Mouse (Mus musculus): ENCODE measurements at regions not wholly inside any gene's neighbourhood (a gene's known extent, or its start where the extent isn't known, plus 50 kb on each side); places are given as distances from the start of the nearest gene placed in this dataset.

DNA sequence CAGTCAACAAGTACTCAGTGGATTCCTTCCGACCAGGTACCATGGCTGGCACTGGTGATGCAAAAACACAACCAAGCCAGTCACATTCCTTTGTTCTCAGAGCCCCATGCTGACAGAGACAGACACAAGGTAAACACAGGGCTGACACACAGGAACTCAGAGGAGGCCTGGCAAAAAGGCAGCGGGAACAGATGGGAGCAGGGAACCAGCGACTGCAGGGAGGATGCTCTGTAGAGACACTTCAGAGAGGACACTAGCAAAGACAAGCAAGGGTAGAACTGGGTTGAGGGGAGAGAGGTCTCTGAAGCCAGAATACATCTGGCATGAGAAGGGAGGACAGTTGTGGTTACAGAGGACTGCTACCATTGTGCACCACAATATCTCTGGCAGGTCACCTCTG lies 133.6 kb downstream of the Tex36 start:
- no peak for DNase-seq

DNA sequence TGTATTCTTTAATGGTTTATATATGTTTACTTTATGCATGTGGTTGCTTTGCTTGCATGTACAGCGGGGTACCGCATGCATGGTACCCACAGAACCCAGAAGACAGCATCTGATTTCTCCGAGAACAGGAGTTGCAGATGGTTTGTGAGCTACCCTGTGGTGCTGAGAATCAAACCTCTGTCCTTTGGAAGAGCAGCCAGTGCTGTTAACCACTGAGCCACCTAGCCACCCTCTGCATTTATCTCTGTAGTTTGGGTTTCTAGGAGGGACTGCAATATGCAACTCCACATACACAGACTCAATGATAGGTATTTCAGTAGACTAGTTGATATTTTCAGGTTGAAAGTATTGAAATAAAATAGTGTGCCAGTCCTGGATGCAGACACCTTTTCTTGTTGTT lies 134.4 kb downstream of the Tex36 start:
- no peak for DNase-seq

DNA sequence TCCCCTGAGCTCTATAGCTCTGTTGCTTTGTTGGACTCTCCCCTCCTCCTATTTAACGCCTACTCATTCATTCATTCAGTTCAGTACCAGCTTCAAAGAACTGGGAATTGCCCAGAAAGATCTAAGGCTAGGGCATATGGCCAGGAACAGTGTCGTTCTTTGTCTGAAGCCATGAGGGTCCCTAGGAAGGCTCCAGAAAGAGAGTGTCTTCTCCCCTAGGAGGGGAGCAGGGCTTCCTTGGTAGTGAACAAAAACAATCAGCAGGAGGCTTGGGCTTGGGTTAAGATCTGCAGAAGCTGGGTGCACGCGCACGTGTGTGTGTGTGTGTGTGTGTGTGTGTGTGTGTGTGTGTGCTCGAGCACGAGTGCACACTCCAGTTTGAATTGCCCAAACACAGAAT lies 142.7 kb downstream of the Tex36 start:
- DNase-seq, result no peak

DNA sequence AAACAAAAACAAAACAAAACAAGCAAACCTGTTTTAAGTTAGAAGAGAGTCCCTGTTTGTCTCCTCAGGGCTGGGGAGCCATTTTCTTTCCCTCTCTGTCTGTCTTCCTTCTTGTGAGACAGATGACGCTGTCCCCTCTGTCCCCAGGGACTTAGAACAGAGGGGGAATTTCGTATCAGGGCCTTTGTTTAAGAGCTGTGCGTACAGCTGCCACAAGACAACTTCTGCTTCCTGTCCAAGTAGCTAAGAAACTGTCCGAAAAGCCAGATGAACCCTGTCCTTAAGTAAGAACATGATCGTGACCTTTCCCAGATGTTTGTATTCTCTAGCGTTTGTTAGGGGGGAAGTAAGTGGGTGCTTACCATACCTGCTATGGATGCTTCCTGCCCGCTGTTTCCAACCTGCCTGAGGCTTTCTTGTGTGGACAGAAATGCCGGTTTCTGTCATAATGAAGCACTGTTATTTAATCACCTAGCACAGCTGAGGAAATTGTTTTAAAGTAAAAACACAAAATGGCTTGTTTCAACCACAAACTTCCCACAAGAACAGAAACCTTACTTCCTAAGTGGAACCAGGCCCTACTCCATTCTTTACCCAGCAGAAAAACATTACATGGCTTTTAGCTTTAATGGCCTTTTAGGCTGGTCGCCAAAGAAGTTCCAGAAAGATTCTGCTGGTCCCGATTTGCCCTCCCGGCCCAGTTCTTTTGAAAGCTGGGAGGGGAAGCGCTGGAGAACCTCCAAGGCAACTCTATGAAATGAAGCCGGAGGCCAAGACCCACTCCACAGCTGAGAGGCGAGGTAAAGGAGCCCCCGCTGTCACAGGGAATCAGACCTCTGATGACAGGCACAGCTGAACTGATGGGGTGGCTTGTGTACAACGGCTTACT lies 144.3 kb downstream of the Tex36 start:
- no peak for DNase-seq

DNA sequence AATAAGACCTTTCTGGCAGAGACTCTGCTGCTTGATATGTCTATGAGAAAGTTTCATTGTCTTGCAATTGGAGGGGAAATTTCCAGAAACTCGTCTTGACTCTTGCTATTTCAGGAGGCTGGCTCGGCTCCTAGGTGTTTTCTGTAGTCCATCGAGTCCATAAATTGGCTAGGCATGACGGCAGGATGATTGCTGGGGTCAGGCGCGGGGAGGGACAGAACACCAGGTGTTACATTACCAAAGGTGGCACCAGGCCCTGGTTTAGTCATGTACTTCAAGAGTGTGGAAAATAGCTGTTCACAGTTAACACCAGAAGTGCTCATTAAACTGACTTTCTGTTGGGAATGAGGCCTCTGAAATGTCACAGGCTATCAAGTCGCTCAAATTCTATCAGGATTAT lies 151.7 kb downstream of the Tex36 start:
- peak; percentile 27 for DNase-seq

DNA sequence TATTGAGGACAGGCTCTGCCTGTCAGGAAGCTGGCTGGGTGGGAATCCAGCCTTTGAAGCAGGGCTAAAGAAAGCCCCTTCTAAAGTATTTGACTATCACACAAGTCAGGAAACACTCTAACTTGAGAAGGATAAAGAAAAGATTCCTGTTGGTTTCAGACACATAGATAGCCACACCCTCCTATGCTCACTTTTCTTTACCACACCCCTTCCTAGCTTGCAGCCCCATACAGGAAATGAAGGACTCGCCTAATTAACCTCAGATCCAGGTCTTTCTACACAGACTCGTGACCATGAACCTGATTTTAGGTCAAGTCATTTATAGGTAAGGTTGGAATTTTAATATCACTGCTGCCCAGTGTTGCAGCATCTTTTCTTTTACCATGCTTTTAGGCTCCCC lies 154.9 kb downstream of the Tex36 start:
- no peak for DNase-seq

DNA sequence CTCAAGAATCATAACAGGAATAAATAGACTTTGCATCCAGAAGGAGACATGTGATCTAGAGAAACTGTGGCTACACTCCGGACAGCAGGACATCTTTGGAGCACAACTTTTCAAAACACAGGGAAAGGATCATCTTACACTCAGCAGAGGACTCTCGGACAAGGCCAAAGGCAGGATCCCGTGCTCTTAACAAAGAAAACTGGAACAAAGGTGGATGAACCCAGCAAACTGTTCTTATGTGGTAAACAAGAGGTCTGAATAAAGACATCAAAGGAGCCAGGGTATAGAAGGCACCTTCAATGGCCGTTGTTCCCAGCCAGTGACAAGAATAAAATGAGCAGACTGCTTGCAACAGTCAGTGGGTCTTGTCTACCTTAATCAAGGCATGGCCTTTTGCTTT lies 160.3 kb downstream of the Tex36 start:
- DNase-seq, result no peak

DNA sequence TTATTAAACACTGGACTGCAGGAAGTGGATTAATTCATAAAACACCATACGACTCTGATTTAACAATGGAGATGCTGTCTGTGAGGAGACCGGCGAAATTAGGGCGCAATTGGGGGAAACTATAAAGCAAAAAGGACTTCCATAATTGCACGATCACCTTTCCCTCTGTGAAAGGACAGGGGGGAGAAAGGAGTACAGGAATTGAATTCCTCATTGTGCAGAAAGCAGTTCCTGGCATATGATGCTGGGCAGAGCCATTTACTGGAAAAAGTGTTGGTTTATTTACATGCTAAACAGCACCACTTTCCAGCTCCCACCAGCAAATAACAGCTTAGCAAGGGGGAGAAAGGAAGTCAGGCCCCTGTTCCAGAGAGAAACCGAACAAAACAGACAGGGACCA lies 160.8 kb downstream of the Tex36 start:
- no peak for DNase-seq

DNA sequence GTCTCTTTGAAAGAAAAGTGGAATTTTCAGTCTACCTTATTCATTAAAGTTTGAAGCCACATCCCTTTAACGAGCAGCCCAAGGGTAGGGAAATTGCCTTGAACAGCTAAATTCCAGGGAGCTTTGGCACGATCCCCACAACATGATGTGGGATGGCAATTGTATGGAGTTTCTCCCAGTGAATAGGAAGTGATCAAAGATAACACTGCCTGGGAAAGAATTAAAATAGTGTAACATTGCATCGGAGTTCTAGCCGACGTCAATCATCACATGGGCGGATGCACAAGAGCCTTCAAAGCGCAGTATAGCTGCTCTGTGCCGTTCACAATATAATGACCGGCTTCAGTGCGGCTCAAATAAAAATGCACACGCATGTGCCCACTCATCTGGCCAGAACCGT lies 161.2 kb downstream of the Tex36 start:
- DNase-seq, result no peak

DNA sequence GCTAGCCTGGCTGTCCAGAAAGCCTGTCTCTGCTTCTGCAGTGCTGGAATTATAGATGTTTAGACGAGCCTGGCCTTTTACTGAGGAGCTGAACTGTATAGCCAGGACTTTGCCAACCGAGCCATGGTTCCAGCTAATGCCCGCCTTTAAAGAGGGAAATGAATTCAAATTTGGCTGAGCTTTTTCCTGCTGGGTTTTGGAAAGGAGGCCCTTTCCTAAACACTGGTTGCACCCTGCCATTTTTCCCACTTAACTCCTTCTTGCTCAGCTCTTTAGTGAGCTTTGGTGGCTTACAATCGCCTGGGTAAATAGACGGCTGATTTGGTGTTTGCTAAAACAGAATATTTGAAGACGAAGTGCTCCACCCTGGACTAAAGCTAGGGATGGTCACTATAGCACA lies 161.9 kb downstream of the Tex36 start:
- no peak for DNase-seq

DNA sequence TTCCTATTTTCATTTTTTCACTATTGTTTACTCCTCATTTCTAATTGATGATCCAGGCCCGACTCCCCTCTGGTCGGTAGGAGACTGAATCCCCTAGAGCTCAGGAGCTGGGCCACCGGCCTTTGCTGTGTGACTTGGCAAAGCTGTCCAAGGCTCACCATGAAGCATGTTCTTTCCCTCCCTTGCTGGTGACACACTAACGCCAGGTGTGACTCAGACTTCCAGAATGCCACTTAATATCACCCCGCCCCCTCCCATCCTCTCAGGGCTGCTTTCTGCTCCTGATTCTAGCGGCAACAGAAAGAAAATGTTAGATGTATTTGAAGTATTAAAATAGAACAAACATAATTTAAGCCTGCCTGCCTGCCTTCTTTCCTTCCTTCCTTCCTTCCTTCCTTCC lies 163.3 kb downstream of the Tex36 start:
- DNase-seq, result no peak

DNA sequence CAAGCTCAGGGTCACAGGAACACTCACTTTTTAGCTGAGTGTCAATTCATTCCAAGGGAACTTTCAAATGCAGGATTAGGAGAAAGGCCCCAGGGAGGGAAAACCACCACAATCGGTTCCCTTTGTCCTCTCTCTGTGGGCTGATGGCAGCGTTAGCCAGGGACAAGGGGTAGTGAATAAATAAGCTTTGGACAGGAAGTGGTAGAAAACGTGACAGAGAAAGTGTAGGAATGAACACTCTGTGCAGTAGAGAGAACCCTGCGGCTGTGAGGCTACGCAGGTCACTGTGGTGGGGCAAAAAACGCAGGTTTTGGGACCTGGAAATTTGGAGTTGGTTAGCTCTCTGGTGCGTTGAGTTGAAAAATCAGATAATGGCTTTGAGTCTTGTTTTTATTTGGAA lies 164.1 kb downstream of the Tex36 start:
- no peak for DNase-seq

DNA sequence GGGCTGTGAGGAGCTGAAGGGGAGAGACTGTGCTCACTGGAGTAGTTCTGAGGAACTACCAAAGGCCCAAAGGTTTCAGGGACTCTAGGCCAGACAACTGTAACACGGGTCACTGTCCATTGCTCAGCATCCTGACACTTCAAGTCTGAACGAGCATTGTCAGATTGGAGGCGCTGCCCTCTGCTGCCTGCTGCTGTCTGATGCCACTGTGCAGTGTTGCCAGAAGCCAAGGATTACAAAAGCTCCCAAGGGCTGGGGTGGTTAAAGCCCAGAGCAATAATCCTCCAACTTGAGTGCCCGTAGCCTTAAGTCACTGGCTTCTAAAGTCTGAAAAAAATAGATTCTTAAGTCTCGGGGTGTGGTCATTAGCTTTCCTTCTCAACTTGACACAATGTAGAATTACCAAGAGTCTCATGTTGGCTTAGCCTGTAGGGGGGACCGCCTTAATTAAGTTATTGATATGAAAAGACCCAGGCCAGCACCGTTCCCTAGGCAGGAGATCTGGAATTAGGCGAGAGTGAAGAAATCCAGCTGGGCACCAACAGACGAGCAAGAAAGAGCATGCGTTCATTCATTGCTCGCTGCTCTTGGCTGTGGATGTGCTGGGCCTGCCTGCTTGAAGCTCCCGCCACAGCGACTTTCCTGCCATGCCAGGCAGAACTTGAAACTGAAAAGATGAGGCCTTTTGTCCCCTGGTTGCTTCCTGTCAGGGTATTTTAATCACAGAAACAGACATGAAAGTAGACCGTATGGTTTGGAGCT lies 166.2 kb downstream of the Tex36 start:
- DNase-seq, result no peak

DNA sequence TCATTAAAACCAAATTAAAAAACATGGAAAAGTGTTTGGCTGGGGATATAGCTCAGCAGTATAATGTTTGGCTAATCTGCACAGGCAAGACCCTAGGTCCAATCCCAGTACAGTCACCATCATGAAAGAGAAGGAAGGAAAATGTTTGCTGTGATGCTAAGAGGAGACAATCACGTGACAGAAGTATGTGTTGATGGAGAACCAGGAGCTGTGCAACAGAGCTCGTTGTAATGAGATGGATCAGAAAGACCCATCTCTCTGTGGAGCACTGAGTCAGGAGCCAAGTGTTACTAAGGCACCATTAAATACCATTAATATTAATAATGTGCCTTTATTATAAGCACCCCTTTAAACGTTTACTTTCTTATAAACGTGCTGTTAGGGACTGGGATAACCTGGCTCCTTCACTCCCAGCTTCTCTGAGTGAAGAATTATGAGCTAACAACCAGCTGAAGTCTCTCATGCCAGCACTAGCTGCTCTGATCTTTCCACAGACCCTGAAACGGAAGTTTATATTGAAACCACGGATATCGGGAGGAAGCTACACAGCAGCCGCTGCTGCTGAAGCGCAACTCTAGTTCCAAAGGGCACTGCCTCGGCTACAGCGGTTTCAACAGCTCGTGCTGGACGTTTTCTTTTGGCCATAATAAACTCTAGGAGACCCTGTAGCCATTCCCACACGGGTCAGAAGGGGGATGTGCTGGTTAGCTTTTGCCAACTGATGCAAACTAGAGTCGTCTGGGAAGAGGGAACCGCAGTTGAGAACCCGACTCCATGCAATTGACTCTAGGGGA lies 167.7 kb downstream of the Tex36 start:
- DNase-seq, result no peak

DNA sequence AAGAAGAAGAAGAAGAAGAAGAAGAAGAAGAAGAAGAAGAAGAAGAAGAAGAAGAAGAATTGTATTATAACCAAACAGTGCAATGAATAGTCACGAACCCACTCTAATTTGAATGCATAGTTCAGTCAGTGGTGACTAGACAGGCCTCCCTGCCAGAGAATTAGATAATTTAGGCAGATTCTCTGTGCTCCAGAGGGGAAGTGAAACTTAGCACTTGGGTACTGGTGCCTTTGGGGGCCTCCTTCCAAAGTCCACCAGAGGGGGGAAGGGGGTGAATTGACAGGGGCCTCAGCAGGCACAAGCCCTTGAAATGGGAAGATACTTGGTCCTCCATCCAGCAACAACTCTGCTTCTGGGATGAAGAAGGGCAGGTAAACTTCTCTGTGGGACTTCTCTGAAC lies 169.6 kb downstream of the Tex36 start:
- DNase-seq, result no peak

DNA sequence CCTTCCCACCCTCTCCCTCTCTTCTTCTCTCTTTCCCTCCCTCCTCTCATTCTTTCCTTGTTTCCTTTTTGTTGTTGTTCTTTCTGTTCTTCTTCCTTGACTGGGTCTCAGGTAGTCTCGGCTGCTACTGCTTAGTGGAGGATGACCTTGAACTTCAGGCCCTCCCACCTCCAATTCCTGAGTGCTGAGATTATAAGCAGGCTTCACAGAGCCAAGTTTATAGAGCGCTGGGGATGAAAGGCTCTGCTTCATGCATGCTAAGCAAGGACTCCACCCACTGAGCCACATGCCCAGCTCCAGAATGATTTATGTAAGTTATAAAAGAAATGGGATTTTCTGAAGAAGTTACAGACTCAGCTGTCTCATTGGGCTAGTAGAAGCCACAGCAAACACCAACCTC lies 199.9 kb downstream of the Tex36 start:
- DNase-seq, result no peak

DNA sequence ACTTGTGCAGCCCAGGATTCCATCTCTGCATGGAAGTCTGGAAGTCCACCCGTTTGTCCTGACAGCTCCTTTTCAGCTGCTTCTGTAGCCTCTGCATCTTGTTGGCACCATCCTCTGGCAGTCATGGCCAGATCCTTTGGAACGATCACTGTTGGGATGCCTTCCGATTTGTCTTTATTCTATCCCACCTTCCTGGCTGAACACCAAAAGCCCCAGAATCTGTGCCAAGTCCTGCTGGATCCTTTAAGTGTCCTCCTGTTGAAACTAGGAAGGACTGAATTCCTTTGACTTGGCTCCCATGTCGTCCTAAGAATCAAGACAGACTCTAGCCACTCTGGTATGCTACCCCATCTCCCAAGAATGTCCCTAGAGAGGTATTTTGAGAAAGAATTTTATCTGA lies 201.3 kb downstream of the Tex36 start:
- DNase-seq, result no peak

DNA sequence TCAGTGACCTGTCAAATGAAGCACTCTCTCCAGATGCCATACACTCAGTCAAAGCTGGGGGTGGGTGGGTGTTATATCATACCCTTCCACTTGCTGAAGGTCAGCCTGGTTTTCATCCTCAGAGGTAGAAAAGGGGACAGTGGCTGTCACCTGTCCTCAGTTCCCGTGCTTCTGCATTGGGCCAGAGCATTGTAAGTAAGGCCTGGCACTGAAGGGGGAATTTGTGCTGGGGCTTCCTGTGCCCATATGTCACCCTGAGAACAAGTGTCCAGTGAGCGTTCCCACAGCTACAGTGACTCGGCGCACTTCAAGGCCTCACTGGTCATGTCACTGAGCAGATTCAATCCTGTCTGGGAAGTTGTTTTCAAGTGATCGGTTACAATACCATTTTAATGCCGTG lies 213.2 kb downstream of the Tex36 start:
- no peak for DNase-seq

DNA sequence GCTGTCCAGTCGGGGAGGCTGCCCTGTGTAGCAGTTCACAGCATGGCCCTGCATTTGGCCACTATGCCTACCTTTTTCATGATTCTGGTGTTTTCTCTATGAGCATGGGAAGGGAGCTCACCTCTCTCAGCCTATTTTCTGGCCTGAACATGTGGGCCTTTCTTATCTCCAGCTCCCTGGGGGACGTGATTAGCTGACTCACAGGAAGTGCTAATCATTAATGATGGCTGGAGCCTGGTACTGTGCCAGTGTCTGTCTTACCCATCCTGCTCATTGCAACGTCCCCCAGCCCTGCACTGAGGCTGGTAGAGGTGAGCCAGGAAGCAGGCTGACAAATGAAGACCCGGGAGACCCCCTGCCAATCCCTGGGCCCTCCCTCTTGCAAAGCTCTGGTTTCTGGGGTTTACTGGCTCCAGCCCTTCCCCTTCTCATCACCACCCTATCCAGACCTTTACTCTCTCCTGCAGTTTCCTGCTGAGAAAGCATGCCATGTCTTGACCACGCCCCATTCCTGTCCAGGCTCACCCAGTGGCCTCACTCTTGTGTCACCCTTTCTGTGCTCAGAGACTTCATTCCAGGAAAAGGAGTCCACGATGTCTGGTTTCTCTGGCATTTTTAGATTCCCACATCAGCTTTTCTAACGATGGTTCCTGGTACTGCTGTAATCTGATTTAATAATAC lies 219.8 kb downstream of the Tex36 start:
- DNase-seq, result no peak

DNA sequence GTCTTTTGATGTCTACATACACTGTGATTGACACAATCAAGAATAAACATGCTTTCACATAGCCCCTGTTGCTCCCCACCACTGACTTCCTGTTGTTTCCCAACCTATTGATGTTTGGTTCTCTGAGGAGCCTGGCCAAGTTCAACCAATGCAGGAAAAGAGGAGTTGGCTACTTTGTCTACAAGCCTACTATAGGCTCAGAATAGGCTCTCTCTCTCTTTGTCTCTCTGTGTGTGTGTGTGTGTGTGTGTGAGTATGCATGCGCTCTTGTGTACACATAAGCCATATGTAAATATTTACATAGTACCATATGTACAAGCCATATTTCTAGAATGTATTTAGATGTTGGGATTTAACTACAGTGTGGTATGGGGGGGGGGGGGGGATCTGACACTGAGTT lies 222.6 kb downstream of the Tex36 start:
- DNase-seq, result no peak

DNA sequence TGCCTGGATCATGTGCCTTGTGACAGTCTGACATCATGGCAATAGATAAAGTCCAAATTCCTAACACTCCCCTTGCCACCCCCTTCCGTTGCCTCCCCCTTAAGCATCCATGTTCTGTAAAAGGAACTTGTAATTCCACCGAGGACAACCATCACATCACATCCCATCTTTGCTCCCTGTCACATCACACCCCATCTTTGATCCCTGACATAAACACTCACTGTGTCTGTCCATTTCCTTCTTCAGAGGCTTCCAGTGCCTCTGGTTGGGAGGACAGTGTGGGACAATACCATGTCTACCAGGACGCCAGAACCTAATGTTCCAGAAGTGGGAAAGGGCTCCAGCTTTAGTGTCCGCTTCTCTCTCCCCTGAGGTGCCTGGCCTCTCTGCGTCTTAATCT lies 223.6 kb downstream of the Tex36 start:
- no peak for DNase-seq

DNA sequence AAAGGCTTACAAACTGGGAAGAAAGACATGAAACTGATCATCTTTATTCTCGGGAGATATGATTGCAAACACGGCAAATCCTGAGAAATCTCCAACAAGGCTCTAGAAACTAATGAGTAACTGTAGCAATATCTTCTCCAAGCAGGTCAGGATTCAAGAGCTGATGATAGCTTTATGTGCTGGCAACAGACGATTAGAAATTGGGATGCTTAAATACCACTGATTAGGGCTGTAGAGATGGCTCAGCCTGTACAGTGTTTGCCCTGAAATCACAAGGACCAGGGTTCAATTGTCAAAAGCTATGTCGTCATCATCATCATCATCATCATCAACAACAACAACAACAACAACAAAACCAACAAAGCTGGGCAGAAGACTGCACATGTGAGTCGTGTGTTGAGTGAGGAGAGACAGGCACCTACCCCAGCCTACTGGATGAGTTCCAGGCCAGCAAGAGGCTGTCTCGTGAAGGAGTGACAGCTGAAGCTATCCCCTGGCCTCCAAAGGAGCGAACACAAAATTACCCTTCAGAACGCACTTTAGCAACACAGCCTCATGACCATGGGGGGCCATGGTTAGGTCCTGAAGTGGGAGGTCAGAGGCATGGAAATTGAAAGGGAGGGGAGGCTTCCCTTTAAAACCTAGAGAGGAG lies 225.0 kb downstream of the Tex36 start:
- DNase-seq, result no peak
